Mouse (Mus musculus) erythroblast, embryonic 14.5 days (primary cell): Measurements from ENCODE around the gene Ip6k1. TPM values are rescaled to one million over a fixed set of nuclear protein-coding genes. Genes with fewer than 3 reads are reported as not detected.

ENCODE experiments used
- H3K27me3 ChIP-seq: 2 replicates; pipeline ENCODE4 v1.6.1; 2012; ENCODE audit warnings: inconsistent platforms; ENCODE audit not compliant: control insufficient read depth
- H3K36me3 ChIP-seq: 2 replicates; pipeline ENCODE4 v1.6.1; 2012; ENCODE audit warnings: mild to moderate bottlenecking, inconsistent platforms; ENCODE audit not compliant: control insufficient read depth
- H3K4me1 ChIP-seq: 2 replicates; pipeline ENCODE4 v1.6.1; 2012; ENCODE audit warnings: inconsistent platforms; ENCODE audit not compliant: control insufficient read depth
- H3K4me3 ChIP-seq: replicated peaks from 2 replicates; pipeline ENCODE3; 2012; ENCODE audit warnings: moderate library complexity, mild to moderate bottlenecking, inconsistent platforms
- H3K9me3 ChIP-seq: 2 replicates; pipeline ENCODE4 v1.6.1; 2012; ENCODE audit warnings: low read length, inconsistent platforms, mixed read lengths; ENCODE audit not compliant: control insufficient read depth
- GATA1 ChIP-seq: IDR thresholded peaks from 2 replicates; pipeline ENCODE4 v1.6.1; 2012; ENCODE audit warnings: low read length, inconsistent platforms, mixed read lengths
- TAL1 ChIP-seq: IDR thresholded peaks from 3 replicates; pipeline ENCODE4 v1.6.1; 2012; ENCODE audit warnings: low read length, inconsistent platforms, mixed read lengths
- polyA plus RNA-seq: library from polyadenylated mRNA; stranded (reverse); fragments of >175 nt; gene quantifications from 2 replicates; pipeline ENCODE4 v1.2.3, GENCODE M21; 2012

The Ip6k1 gene
- polyA plus RNA-seq, 1 experiment, result 20.8 TPM

DNA sequence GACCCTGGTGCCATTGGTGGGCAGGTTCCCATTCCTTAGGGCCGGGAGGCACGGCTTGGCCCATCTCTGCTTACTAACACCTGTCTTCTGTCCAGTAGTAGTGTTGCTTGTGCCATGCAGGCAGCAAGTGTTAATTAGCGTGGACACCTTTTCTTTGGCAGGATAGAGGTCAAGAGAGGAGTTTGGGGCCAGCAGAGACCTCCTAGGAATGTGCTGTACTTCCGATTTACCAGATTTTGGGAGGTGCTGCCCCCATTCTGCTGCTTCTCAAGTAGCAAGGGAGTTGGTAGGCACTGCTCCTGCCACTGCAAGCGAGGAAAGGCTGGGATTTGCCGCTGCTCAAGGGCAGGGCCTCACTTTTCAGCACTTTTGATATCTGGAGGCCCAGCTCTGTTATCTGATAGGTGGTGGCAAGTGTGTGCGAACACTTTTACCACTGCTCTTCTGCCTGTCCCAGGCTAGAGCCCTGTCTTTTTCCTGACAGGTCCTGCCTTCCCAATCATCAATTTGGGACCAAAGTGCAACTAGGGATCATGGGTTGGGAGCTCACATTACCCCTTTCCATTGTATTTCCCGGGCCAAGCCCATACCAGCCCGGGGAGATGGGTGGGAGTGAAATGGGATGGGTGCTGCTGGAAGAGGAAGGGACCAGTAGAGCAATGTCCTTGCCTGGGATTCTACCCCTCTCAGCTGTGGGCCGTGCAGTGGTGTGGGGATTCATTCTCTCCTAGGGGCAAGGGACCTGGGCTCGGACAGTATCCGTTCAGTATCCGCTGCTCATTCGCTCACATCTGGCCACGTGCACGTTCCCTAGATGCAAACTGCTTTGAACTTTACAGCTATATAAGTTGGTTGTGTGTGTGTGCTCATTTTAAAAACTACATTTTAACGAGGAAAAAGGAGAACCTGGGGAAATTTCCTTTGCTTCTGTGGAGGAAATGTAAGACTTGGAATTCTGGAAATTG is 45.6 kb downstream of the Ip6k1 start:
- H3K27me3 ChIP-seq, result no peaks in the 10 kb centered on the region
- TF ChIP-seq TAL1, result no peak
- peak; percentile 84 for TF ChIP-seq GATA1
- peak overlapping the region; percentile 73 for H3K4me3 ChIP-seq
- no peaks in the 10 kb centered on the region for H3K9me3 ChIP-seq
- peaks cover 74% of the 10 kb centered on the region for H3K4me1 ChIP-seq
- H3K36me3 ChIP-seq, result peaks cover 84% of the 10 kb centered on the region

GRCm38 (mm10) chr9:108048566-108048955 is 46.3 kb downstream of the Ip6k1 start:
- no peak for TF ChIP-seq TAL1
- TF ChIP-seq GATA1, result no peak
- peaks cover 81% of the 10 kb centered on the region for H3K4me1 ChIP-seq
- no peaks in the 10 kb centered on the region for H3K9me3 ChIP-seq
- H3K27me3 ChIP-seq, result no peaks in the 10 kb centered on the region
- peak overlapping the region; percentile 73 for H3K4me3 ChIP-seq
- H3K36me3 ChIP-seq, result peaks cover 84% of the 10 kb centered on the region

DNA sequence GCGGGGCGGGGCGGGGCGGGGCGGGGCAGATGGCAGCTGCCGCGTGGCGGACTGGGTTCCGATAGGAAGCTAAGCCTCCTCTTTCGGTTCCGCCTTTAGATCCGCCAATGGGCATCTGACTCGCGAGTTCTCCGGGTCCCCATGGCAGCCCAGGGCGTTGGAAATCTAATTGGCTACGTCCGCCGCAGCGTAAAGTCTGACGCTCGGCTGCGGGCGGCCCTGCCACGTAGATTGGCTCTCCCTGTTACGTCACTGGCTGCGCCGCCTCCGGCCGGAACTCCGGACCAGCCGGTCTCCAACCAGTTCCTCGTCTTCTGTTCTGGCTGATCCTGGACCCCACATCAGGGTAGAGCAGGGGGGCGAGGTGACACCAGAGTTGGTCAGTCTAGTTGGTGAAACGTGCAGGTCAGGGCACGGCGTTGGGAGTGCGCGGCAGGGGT is 46.7 kb downstream of the Ip6k1 start, which contains the start of gene Gmppb:
Gene Gmppb (plus strand): TSS at position 227 of the 440 bp plus-strand sequence.
- H3K36me3 ChIP-seq, result peaks cover 84% of the 10 kb centered on the region
- H3K4me3 ChIP-seq, result peak within 1 kb of the TSS; percentile 73
- no peaks in the 10 kb centered on the region for H3K27me3 ChIP-seq
- H3K9me3 ChIP-seq, result no peaks in the 10 kb centered on the region
- H3K4me1 ChIP-seq, result peaks cover 85% of the 10 kb centered on the region
- TF ChIP-seq TAL1, result no peak
- no peak for TF ChIP-seq GATA1

DNA sequence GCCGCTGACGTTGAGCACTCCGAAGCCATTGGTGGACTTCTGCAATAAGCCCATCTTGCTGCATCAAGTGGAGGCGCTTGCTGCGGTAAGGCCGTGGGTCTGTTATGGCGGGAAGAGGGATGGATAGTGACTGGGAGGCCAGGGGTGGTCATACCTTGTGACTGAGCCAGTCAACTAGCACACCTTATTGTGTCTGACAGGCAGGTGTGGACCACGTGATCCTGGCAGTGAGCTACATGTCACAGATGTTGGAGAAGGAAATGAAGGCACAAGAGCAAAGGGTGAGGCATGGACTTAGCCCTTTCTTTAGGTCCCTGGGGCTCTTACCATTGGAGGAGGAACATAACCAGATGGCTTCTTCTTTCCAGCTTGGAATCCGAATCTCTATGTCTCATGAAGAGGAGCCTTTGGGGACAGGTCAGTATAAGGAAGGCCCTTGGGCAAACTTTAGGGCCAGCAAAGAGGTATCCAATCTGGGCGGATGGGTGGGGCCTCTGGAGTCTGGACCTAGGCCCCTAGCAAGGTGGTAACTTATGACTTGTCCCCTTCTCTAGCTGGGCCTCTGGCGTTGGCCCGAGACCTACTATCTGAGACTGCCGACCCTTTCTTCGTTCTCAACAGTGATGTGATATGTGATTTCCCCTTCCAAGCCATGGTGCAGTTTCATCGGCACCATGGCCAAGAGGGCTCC is 47.4 kb downstream of the Ip6k1 start:
- Histone ChIP-seq H3K27me3 (no peaks in the 10 kb centered on the region), H3K4me3 (peak overlapping the region; percentile 73), H3K36me3 (peaks cover 86% of the 10 kb centered on the region), H3K4me1 (peaks cover 89% of the 10 kb centered on the region), H3K9me3 (no peaks in the 10 kb centered on the region)
- no peak for TF ChIP-seq GATA1
- no peak for TF ChIP-seq TAL1

- Histone ChIP-seq H3K4me3 (no peak overlapping the region), H3K4me1 (peaks cover 78% of the 10 kb centered on the region), H3K27me3 (no peaks in the 10 kb centered on the region), H3K9me3 (no peaks in the 10 kb centered on the region), H3K36me3 (peaks cover 86% of the 10 kb centered on the region)
- TF ChIP-seq TAL1 (no peak), GATA1 (no peak)
Measured at GRCm38 (mm10) chr9:108051184-108051930, 49.1 kb downstream of the Ip6k1 start.

- Histone ChIP-seq H3K9me3 (no peaks in the 10 kb centered on the region), H3K4me1 (peaks cover 73% of the 10 kb centered on the region), H3K4me3 (no peak overlapping the region), H3K27me3 (no peaks in the 10 kb centered on the region), H3K36me3 (peaks cover 86% of the 10 kb centered on the region)
- TF ChIP-seq GATA1 (no peak), TAL1 (no peak)
Measured at GRCm38 (mm10) chr9:108051931-108052220, 49.6 kb downstream of the Ip6k1 start.

- H3K4me3 ChIP-seq, result no peak overlapping the region
- TF ChIP-seq GATA1 (no peak), TAL1 (no peak)
- no peaks in the 10 kb centered on the region for H3K9me3 ChIP-seq
- H3K4me1 ChIP-seq, result peaks cover 67% of the 10 kb centered on the region
- H3K27me3 ChIP-seq, result no peaks in the 10 kb centered on the region
- H3K36me3 ChIP-seq, result peaks cover 86% of the 10 kb centered on the region
Measured at GRCm38 (mm10) chr9:108052411-108052810, 50.1 kb downstream of the Ip6k1 start.

- Histone ChIP-seq H3K9me3 (no peaks in the 10 kb centered on the region), H3K36me3 (peaks cover 86% of the 10 kb centered on the region), H3K4me1 (peaks cover 61% of the 10 kb centered on the region), H3K27me3 (no peaks in the 10 kb centered on the region), H3K4me3 (peak within 1 kb of the TSS; percentile 3)
- TF ChIP-seq GATA1 (no peak), TAL1 (no peak)
Measured at GRCm38 (mm10) chr9:108052885-108053664, 50.8 kb downstream of the Ip6k1 start, which contains the start of gene Amigo3. Gene Amigo3 (plus strand): TSS chr9:108053159.
